Mouse (Mus musculus) CH12F3 (cell line): ENCODE measurements around the gene Col9a3.

Experiments
- in situ Hi-C: fragments of 300-500 bp; cut with MboI; formaldehyde crosslinking; loops from 2 replicates; pipeline ENCODE4 v1.14.3; 2020; ENCODE audit warnings: low sequenced_read_pairs

Gene Col9a3

DNA sequence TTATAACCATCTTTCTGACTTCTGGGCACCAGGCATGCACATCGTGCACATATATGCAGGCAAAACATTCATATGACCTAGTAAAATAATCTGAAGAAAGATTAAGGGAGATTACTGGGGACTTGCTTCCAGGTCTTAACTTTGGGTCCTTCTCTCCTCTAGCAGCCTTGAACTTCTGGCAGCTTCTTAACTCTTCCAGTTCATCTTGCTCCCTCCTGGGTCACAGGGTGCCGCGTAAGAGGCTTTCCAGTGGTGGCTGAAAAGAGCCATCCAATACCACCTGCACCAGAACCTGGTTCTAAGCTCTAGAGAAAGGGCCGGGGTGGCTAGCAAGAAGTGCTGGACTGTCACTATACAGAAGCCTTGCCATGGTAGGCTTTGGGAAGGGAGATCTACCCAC is at the start of gene Col9a3:
TSS of gene Col9a3 (plus strand) at position 301 of the 400 bp plus-strand sequence.
- in situ Hi-C loops = no loop called here

DNA sequence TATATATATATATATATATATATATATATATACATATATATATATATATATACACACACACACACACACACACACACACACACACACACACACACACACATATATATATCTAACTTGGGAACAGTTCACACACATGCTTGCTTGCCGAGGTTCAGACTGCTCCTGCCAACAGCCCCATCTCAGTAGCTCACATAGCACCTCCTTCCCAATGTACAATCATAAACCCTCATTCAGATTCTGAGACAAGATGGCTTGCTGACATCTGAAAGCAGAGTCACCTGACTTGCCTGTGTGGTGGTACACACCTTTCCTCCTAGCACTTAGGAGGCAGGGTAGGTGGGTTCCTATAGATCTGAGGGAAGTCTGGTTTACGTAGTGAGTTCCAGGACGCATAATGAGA is 45.2 kb upstream of the Col9a3 start:
- in situ Hi-C loops = no loop called here

DNA sequence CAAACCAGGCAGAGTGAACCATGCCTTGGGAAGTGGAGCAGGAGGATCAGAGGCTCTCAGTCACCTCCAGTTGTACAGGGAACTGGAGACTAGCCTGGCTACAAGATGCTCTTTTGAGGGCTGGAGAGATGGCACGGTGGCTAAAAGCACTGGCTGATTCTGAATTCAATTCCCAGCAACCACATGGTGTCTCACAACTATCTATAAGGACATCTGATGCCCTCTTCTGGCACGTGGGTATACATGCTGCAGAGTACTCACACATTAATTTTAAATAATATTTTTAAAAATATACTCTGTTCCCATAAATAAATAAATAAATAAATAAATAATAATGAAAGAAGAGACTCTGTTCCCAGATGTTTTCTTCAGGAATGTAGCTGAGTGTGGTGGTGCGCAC is 42.4 kb upstream of the Col9a3 start:
- in situ Hi-C loops = no loop called here

DNA sequence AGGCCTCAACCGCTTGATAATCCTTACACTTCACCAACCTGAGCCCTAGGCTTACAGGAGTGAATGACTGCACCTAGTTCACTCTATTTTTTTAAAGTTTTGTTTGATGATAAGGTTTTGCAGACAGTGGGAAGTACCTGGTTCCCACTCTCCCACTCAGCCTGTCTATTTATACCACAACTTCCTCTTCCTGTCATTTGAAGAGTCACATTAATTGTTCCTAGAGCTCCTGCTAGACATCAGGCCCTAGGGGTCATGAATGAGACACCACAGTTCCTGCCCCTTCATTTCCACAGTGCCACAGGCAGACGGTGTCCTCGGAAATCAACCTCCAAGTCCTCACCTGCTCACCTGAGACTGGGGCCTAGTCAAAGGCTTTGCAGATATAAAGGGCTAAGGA is 41.1 kb upstream of the Col9a3 start:
- in situ Hi-C loops = no loop called here

DNA sequence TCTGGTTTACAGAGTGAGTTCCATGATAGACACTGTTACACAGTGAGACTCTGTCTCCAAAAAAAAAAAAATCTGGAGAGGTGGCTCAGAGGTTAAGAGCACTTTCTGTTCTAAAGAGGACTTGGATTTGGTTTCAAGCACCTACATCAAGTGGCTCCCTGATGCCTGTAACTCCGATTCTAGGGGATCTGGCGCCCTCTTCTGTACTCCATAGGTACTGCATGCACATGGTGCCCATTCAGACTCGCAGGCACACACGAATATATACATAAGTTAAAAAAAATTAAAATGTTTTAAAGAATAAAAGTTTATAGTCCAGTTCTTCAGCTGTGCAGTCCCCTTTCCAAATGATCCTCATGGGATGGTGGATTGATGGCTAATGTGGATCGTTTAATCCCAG is 37.3 kb upstream of the Col9a3 start:
- in situ Hi-C loops = no loop called here

DNA sequence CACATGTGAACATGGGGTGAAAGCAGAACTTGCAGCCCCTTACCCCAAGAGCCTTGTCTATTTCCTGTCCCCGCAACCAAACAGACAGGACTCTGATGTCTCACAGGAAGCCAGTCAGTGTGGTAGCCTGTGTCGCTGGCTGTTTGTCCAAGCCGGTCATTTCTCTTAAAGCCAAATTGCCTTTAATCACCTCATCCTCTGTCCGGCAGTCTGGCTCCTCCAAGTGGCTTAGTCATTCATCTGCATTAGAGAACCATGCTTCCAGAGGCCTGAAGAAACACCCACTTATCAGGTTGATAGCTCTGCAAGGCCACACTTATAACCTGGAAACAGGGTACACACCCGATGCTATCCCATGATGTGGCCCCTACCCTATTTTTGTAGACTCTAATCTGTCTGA is 35.4 kb upstream of the Col9a3 start:
- in situ Hi-C loops = no loop called here

DNA sequence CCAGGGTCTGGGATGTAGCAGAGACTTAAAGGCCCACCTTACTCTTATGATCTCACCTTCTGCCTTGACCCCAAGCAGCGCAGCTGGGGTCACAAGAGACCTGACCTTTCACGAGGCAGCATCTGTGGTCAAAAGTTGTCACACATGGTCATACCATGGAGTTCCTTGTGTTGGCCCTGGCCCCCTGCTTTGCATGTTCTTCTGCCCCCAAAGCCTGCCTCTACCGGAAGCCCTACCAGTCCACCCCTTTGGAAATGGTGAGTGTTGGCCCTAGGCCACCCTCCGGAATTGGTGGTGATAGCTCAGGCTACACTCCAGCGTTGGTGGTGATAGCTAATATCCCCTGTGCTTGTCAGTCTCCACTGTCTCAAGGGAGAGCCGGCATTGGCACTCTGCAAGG is 34.3 kb upstream of the Col9a3 start:
- in situ Hi-C loops = no loop called here

DNA sequence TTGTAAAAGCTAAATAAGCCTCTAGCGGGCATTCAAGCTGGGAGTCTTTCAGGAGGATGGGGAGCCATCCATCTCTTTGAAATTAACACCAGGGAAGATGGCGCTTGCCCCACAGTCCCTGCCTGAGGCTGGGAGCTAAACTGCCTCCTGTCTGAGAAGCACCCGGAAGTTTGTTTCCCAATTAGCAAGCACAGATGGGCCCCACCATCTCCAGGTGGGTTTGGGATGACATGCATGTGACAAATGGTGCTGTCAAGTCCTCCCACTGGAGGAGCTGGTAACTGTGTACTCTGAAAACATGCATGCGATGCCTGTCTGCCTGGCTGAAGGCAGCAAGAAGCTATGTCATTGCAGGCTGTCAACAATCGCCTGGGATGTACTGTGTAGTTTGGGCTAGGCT is 33.7 kb upstream of the Col9a3 start:
- in situ Hi-C loops = no loop called here

DNA sequence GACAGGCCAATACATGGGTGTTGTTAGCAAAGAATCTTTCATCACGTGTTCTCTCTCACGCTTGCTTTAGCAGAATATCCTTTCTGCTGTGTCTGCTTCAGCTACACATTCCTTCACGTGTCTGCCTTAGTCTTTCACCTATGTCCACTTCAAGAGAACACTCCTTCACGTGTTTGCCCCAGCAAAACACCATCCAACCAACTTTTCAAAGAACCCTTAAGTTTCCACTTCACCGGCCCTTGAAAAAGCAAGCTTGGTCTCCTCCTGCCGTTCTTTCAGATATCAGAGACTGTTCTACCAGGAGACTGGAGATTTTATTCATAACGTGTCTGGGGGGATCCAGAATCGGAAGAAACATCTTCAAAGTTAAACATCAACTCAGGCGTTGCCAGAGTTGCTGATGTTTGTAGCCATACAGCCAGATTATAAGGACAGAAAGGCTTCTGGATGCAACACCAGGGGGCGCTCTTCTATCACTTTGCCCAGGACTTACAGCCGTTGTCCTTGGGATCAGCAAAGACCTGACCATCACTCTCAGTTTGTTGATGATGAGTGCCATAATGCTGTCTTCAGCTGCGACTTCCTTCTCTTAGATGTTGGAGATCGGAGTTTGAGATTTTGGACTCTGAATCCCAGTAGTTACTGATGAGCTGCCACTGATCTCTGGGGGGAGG is 31.2 kb upstream of the Col9a3 start:
- in situ Hi-C loops = no loop called here

DNA sequence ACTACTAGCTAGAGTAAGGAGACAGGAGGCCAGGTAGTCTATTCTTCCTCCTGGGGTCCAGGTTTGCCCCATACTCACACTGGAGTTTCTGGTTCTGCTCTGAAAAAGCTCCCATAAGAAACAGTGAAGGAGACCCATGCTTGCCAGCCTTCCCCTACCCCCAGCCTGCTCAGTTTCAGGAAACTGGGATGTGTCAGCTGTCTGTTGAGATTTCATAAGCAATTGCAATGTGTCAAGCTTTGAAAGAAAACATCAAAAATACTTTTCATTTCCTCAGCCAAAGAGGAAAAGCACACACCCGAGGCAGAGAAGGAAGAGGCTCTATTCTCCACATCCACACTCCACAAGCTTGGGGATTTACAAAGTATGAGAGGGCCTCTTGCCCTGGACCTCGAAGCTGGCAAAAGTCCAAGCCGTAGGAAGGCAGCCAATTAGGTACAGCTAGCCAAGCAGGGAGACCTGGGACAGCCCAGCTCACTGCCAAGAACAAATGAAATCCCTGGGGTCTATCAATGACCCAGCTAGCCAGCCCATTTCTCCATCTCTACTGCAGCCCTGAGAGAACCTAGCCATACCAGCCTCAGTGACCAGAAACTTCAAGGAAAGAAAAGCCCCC is 28.5 kb upstream of the Col9a3 start:
- in situ Hi-C loops = no loop called here

DNA sequence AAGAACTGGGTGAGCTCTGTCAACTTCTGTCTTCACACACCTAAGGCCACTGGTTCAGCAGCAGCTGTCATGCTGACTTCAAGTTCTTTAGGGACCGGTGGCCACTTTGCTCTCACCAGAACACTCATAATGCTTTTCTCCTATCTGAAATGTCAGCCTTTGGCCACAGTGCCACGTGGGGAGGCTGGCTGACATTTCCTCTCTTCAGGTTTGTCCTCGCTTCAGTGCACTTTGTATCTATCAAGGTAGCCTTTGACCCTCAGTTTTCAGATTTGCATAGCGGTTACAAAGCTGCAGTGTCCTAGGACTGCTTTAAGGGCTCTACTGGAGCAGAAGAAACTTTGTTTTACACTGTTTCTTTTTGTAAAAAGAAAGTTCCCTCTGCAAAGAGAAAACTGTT is 21.1 kb upstream of the Col9a3 start:
- in situ Hi-C loops = loop anchor here (10.0 kb wide), 1 partner anchor 102 kb away; no protein-coding TSS in a partner anchor

DNA sequence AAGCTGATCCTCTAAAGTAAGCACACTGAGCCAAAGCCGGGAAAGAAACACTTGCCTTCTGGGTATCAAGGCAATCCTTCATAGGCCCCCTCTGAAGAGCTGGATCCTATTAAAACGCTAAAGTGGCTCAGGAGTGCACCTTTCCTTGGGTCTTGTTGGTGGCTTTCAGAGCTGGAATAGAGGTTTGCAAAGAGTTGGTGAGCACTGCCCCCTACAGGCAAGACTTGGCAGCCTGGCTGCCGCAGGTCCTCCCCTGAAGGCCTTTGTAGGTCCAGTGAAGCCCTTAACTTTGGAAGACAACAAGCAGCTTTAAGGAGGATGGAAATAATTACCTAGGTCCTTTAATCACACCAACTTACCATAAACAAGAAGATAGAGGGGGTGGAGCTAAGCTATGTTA is 18.9 kb upstream of the Col9a3 start:
- in situ Hi-C loops = loop anchor here (10.0 kb wide), 1 partner anchor 104 kb away; no protein-coding TSS in a partner anchor

DNA sequence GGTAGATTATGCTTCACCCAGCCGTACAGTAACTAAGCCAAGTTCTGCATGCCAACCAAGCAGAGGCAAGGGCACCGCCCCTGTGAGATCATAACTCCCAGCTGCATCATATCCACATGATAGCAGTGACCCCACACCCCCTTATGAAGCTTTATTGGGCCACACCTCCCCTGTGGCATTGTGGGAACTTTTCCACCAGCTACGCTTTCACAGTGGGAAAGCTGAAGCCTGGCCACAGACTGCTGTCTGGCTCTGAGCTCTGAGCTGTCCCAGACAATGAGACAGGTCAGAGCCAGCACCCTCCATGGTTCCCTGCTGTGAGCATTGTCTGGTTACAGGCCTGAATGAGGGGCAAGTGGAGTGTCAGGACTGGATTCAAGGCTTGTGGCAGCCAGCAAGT is 16.6 kb upstream of the Col9a3 start, which contains the start of gene Mrgbp:
TSS of gene Mrgbp (plus strand) at position 303 of the 400 bp plus-strand sequence.
- in situ Hi-C loops = no loop called here

DNA sequence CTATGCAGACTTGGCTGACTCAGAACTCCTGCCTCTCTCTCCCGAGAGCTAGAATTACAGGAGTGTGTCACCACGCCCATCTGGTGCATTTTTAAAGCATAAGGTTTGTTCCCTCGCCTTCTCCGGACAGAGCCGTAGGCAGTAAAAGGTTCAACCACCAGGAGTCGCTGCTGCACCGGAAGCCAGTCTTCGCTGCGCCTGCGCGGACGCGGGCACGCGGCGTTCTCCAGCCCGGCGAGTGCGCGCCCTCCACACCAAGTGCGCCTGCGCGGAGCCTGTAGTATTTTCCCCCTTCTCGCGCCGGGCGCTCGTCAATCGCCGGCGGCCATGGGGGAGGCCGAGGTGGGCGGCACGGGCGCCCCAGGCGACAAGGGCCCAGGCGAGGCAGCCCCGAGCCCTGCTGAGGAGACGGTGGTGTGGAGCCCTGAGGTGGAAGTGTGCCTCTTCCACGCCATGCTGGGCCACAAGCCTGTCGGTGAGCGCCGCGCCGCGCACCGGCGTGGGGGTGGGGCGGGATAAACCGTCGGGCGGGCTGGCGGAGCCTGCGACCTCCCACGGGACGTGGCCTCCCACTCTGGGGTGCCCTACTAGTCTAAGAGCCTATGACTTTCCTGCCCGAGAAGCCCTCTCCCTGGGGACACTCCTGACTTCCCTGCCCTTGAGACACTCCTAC is 15.0 kb upstream of the Col9a3 start:
- in situ Hi-C loops = no loop called here

DNA sequence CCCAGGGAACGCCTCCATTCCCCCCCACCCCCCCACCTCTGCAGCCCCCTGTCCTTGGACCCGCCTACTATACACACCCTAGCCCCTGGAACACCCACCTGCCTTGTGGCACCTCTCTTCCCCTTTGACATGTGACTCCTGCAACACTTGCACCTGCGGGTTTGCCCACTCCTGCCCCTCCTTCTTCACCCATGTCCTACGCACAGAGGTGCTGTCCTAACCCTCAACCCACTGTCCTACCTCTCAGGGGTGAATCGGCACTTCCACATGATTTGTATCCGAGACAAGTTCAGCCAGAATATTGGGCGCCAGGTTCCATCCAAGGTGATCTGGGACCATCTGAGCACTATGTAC is 14.5 kb upstream of the Col9a3 start:
- in situ Hi-C loops = no loop called here

DNA sequence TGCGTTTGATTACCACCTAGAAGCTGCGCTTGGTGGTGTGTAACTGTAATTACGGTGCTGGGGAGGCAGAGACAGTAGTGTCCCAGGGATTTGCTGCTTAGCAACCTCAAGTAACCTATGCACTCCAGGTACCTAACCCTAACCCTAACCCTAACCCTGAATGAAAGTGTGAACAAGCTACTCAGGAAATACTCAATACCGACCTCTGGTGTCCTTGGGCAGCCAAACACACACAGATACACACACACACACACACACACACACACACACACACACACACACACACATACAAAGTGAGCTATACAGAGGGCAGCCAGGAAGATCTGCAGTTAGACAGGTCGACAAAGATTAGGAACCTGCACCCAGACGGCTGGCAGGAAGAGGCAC is 8.9 kb upstream of the Col9a3 start:
- in situ Hi-C loops = no loop called here

DNA sequence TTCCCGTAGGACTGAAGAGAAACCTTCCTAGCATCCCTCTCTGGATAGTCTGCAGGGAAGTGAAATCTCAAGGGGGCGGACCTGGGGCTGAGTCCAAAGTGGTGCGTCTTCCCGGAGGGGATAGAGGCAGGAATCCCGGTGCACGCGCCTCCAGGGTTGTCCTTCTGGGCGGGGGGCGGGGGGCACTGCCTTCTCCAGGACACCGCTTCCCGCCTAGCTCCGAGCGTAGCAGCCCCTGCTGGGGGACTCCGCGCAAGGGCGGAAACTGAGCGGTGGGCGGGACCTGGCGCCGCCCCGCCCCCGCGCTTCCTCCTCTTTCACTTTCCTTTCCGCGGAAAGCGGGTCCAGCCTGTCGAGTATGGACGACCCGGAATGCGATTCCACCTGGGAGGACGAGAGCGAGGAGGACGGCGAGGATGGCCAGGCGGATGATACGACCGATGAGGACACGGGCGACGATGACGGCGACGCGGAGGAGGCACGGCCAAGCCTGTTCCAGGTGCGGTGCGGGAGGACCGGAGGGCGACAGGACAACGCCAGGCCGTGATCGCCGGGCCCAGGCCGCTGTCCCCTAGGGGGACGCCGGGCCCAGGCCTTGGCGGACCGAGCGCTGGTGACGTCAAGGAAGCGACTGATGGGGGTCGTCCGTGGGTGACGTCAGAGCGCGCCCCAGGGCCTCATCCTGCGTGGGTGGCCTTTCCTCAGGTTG is 8.3 kb upstream of the Col9a3 start, which contains the start of gene Ogfr:
TSS of gene Ogfr (plus strand) at position 123 of the 709 bp plus-strand sequence.
- in situ Hi-C loops = no loop called here

DNA sequence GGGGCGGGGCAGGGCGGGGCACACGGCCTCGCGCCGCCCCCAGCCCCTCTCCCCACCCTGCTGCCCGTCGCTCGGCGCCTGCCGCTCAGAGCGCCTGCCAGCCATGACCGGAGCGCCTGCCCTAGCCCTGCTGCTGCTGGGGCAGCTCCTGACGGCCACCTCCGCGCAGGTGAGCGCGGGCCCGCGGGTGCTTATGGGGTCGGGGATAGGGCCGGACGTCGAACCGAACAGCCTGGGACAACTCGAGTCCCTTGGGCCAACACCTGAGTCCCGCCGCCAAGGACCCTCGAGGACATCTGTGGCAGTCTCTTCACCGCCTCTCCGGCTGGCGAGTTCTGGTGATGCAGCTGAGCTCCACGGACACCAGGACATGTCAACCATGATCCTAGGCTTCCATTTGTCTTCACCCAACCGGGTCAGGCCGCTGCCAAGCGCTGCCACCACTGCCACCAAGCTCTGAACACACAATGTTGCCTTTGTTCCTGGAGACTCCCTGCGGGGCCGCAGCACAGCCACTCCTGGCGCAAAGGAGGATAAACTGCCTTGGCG is 641 bp downstream of the Col9a3 start:
- in situ Hi-C loops = no loop called here

DNA sequence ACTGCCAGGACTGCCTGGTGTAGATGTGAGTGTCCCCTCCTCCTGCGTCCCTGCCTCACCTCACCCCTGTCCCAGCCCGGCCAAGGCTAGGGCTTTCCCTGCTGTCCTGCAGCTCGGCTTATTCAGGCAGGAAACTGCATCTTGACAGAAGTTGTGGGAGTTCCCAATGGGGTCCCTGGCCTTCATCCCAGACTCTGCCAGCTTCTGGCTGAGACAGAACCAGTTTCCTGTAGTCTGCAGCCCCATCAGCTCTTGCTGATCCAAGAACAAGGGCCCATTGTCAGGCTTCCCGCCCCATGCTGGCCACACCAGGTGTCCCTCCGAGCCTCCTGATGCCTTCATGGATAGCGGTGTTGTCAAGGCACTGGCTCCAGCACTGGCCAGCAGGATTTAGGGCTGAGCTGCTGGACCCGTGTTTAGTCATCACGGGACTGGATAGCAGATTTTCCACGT is 3.0 kb downstream of the Col9a3 start:
- in situ Hi-C loops = no loop called here

DNA sequence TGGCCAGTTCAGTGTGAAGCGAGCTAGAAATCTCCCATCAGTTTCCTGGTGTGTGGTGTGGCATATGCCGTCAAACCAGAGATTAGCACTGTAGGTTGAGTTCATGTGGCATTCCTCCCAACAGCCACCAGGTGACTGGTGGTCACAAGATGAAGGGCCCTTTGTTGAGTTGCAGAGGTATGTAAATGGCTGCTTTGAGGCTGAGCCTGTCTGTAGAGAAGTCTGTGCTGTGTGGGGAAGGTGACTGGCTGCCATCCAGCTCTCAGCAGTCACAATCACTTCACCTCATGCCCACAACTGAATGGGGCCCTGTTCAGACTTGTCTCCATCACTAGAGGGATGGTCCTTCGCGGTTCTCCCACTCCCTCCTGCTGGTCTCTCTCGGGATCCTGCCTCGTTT is 7.2 kb downstream of the Col9a3 start:
- in situ Hi-C loops = no loop called here

DNA sequence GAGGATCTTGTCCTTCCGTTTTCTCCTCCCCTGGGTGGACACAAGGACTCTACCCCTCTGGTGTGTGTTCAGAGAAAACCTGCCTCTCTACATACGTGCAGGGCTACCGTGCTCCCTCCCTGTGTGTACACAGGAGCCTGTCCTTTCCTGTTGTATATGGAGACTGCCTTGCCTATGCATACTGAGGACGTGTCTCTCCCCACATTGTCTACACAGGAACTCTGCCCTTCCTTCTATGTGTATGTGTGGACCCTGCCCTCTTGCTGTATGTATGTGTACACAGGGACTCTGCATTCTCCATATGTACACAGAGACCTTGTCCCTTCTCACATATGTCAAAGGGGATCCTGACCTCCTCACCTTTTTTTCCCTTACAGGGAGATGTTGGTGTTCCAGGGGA is 12.7 kb downstream of the Col9a3 start:
- in situ Hi-C loops = no loop called here
